Mouse (Mus musculus): Measurements from ENCODE around the gene Nrgn. TPM values are rescaled to one million over a fixed set of nuclear protein-coding genes. Genes with fewer than 3 reads are reported as not detected.

Nrgn gene
- polyA plus RNA-seq, 1 experiment from 2014 or later = 6.3 TPM

- ATAC-seq (replicated peaks; ENCODE audit: insufficient number of reproducible peaks, insufficient read depth, low FRiP score, low read depth) = no peak
- Histone ChIP-seq H3K27ac (no peak overlapping the region), H3K4me2 (no peak overlapping the region), H3K36me3 (no peaks in the 10 kb centered on the region; the same call in 1 of the 2 replicates), H3K9ac (no peak overlapping the region), H3K4me3 (no peak overlapping the region), H3K27me3 (no peaks in the 10 kb centered on the region), H3K4me1 (replicated peaks) (no peaks in the 10 kb centered on the region), H3K9me3 (replicated peaks) (no peaks in the 10 kb centered on the region)
Observed at GRCm38 (mm10) chr9:37496325-37496724, 56.4 kb downstream of the Nrgn start.

DNA sequence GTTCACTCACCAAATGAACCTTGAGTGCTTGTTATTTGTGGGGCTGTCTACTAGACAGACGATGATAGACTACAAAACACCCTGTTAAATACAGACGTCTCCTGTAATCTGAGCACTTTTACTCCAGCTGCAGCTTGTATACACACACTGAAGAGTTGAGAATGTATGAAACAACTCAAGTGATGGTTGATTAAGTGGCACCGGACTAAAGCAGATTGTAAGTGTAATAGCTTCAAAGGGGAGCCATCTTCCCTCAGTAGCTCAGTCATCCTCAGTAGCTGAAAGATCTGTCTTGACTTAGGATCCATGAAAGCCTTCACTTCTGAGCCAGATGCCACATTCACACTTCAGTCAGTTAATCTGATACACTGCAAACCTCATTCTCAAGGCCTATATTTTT lies 56.9 kb downstream of the Nrgn start:
- ATAC-seq (replicated peaks; ENCODE audit: insufficient number of reproducible peaks, insufficient read depth, low FRiP score, low read depth) = no peak
- no peaks in the 10 kb centered on the region; the same call in 1 of the 2 replicates for H3K36me3 ChIP-seq

More for the DNA sequence above, 56.9 kb downstream of the Nrgn start:
- H3K27me3 ChIP-seq = no peaks in the 10 kb centered on the region
- H3K4me1 ChIP-seq (replicated peaks) = peaks cover 1% of the 10 kb centered on the region; the same call in 1 of the 2 replicates
- no peak overlapping the region for H3K4me3 ChIP-seq
- no peak overlapping the region for H3K4me2 ChIP-seq
- H3K27ac ChIP-seq = no peak overlapping the region
- 58% methylated on average over 3 of the region's 3 CpGs for WGBS
- no peak overlapping the region for H3K9ac ChIP-seq
- H3K9me3 ChIP-seq (replicated peaks) = no peaks in the 10 kb centered on the region

Other genes starting within 250 kb of the Nrgn start
- 4.3 and 4.6 TPM in 2 replicates for gene Ccdc15, start 204.5 kb downstream of the Nrgn start, polyA plus RNA-seq (2015; fragmentation: Nextera tagmentation; extraction: Ambion mirVana)
- gene Hepacam, start 185.6 kb downstream of the Nrgn start, polyA plus RNA-seq (2015; fragmentation: Nextera tagmentation; extraction: Ambion mirVana) = 0.09 TPM in 2 replicates
- 9.2 and 10.8 TPM in 2 replicates for gene Robo4, start 151.0 kb downstream of the Nrgn start, polyA plus RNA-seq (2015; fragmentation: Nextera tagmentation; extraction: Ambion mirVana)
- 0.11 and 0.13 TPM in 2 replicates for gene Robo3, start 119.7 kb downstream of the Nrgn start, polyA plus RNA-seq (2015; fragmentation: Nextera tagmentation; extraction: Ambion mirVana)
- 9.5 and 14.8 TPM in 2 replicates for gene Msantd2, start 63.6 kb downstream of the Nrgn start, polyA plus RNA-seq (2015; fragmentation: Nextera tagmentation; extraction: Ambion mirVana)
- gene Esam, start 24.8 kb downstream of the Nrgn start, polyA plus RNA-seq (2015; fragmentation: Nextera tagmentation; extraction: Ambion mirVana) = 76.9 and 89.3 TPM in 2 replicates
- 2.3 and 2.5 TPM in 2 replicates for gene Vsig2, start 13.6 kb downstream of the Nrgn start, polyA plus RNA-seq (2015; fragmentation: Nextera tagmentation; extraction: Ambion mirVana)
- gene Siae, start 2.8 kb upstream of the Nrgn start, polyA plus RNA-seq (2015; fragmentation: Nextera tagmentation; extraction: Ambion mirVana) = 9.0 and 10.2 TPM in 2 replicates
- gene Spa17, start 60.8 kb upstream of the Nrgn start, polyA plus RNA-seq (2015; fragmentation: Nextera tagmentation; extraction: Ambion mirVana) = 5.7 and 9.3 TPM in 2 replicates
- gene Tbrg1, start 104.4 kb upstream of the Nrgn start, polyA plus RNA-seq (2015; fragmentation: Nextera tagmentation; extraction: Ambion mirVana) = 94.8 and 102 TPM in 2 replicates
- 0.05 and 0.08 TPM in 2 replicates for gene Panx3, start 116.3 kb upstream of the Nrgn start, polyA plus RNA-seq (2015; fragmentation: Nextera tagmentation; extraction: Ambion mirVana)
- not detected in 2 replicates for gene Olfr160, start 163.3 kb upstream of the Nrgn start, polyA plus RNA-seq (2015; fragmentation: Nextera tagmentation; extraction: Ambion mirVana)
- gene Olfr874, start 192.2 kb upstream of the Nrgn start, polyA plus RNA-seq (2015; fragmentation: Nextera tagmentation; extraction: Ambion mirVana) = not detected in 2 replicates
- not detected in 2 replicates for gene Olfr875, start 219.0 kb upstream of the Nrgn start, polyA plus RNA-seq (2015; fragmentation: Nextera tagmentation; extraction: Ambion mirVana)

Data from heart, embryonic 15.5 days (tissue).